Mouse (Mus musculus) liver, embryonic 11.5 days (tissue): ENCODE data around the gene Dusp14. TPM values are rescaled to one million over a fixed set of nuclear protein-coding genes. Genes with fewer than 3 reads are reported as not detected.

Experiments used
- ATAC-seq: fragments of 200-750 bp; cut with Nextera tagmentation; replicated peaks from 2 replicates; pipeline ENCODE4 v1.8.0; 2017; ENCODE audit warnings: moderate number of reproducible peaks, mild to moderate bottlenecking, moderate TSS enrichment, moderate library complexity; ENCODE audit not compliant: low FRiP score
- DNase-seq: peaks from one replicate; pipeline ENCODE4 v3.0.0-alpha.2; 2017; ENCODE audit warnings: low spot score
- H3K27ac ChIP-seq: fragments of 300-500 bp; sonication (generic); 2 replicates; pipeline ENCODE4 v1.5.1; 2014; ENCODE audit warnings: mild to moderate bottlenecking, low read depth, low read length, control low read depth
- H3K27me3 ChIP-seq: fragments of 300-500 bp; sonication (generic); replicated peaks from 2 replicates; pipeline ENCODE4 v1.6.1; 2014; ENCODE audit warnings: low read length, mixed read lengths; ENCODE audit not compliant: control insufficient read depth, insufficient read depth
- H3K36me3 ChIP-seq: fragments of 300-500 bp; sonication (generic); 2 replicates; pipeline ENCODE4 v1.6.1; 2014; ENCODE audit warnings: mild to moderate bottlenecking, low read length, moderate library complexity, mixed read lengths; ENCODE audit not compliant: control insufficient read depth, insufficient read depth
- H3K4me1 ChIP-seq: fragments of 300-500 bp; sonication (generic); replicated peaks from 2 replicates; pipeline ENCODE4 v1.6.1; 2014; ENCODE audit warnings: low read length, mixed read lengths; ENCODE audit not compliant: control insufficient read depth, insufficient read depth
- H3K4me2 ChIP-seq: fragments of 300-500 bp; sonication (generic); 2 replicates; pipeline ENCODE4 v1.6.1; 2014; ENCODE audit warnings: mild to moderate bottlenecking, control low read depth, moderate library complexity
- H3K4me3 ChIP-seq: fragments of 300-500 bp; sonication (generic); 2 replicates; pipeline ENCODE4 v1.5.1; 2014; ENCODE audit warnings: low read depth, low read length, control low read depth
- H3K9ac ChIP-seq: fragments of 300-500 bp; sonication (generic); 2 replicates; pipeline ENCODE4 v1.6.1; 2014; ENCODE audit warnings: low read depth, low read length, control low read depth
- H3K9me3 ChIP-seq: fragments of 300-500 bp; sonication (generic); 2 replicates; pipeline ENCODE4 v1.6.1; 2016; ENCODE audit warnings: low read length, inconsistent platforms, mixed read lengths; ENCODE audit not compliant: control insufficient read depth
- WGBS: fragments of 180-500 bp; shearing (Covaris S2); extraction: QIAGEN DNeasy Blood & Tissue Kit; methylation state at CpG from one replicate; pipeline ENCODE4 v1.1.7; 2014; 5-methylcytosine and 5-hydroxymethylcytosine counted together
- polyA plus RNA-seq: library from polyadenylated mRNA; unstranded; fragments of >200 nt; fragmentation: Nextera tagmentation; extraction: Ambion mirVana; gene quantifications from 2 replicates; pipeline ENCODE4 v1.2.1, GENCODE M21; 2014

Dusp14 gene
- polyA plus RNA-seq, 1 experiment from 2014 or later: 1.7 TPM

DNA sequence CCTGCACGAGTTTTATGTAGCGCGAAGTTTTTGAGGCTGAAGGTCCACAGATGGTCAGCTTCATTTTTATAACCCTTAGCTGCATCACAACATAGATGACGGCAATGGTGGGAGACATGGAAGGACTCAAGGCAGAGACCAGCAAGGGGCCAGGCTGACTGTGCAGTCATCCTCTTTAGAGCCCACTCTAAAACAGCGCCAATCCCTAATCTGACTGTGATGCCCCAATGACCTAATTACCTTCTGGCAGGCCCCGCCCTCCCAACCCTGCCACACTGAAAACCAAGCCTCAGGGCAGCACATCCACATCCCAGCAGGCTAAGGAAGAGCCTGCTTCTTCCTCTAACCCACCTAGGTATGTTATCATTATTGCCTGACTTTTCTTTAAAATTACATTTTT, 8.4 kb downstream of the Dusp14 start:
- DNase-seq: no peak
- no peak overlapping the region for H3K27ac ChIP-seq
- no peaks in the 10 kb centered on the region for H3K36me3 ChIP-seq
- no peak overlapping the region for H3K4me2 ChIP-seq
- H3K9me3 ChIP-seq: no peaks in the 10 kb centered on the region
- no peak overlapping the region for H3K9ac ChIP-seq
- 75% methylated on average over 6 of the region's 6 CpGs for WGBS
- H3K27me3 ChIP-seq: peaks cover 4% of the 10 kb centered on the region
- no peak overlapping the region for H3K4me3 ChIP-seq
- no peaks in the 10 kb centered on the region for H3K4me1 ChIP-seq
- no peak for ATAC-seq

DNA sequence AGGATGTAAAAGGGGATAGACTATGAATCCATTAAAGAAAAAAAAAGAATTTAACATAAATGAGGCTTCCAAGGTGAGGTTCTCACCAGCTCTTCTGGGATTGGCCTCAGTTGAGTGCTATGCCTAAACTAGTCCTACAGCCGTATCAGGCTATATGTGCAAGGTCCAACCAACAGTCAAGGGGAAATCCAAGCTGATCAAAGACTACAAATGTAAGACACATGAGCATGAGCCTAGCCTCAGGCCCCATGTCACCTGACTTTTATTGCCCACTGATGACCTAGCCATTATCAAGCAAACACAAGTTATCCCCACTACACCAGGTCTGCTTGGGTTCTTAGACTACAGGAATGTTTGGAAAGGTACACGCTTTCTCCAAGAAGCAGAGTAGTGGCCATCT, 9.3 kb downstream of the Dusp14 start:
- Histone ChIP-seq H3K27me3 (0 out of 2 replicates have a peak, but pooled peaks cover 2% of the 10 kb centered on the region), H3K27ac (no peak overlapping the region), H3K4me2 (no peak overlapping the region), H3K4me1 (no peaks in the 10 kb centered on the region), H3K4me3 (no peak overlapping the region), H3K9ac (no peak overlapping the region), H3K36me3 (no peaks in the 10 kb centered on the region), H3K9me3 (no peaks in the 10 kb centered on the region)
- no peak for ATAC-seq
- WGBS: 92% methylated on average over 2 of the region's 2 CpGs
- DNase-seq: no peak

DNA sequence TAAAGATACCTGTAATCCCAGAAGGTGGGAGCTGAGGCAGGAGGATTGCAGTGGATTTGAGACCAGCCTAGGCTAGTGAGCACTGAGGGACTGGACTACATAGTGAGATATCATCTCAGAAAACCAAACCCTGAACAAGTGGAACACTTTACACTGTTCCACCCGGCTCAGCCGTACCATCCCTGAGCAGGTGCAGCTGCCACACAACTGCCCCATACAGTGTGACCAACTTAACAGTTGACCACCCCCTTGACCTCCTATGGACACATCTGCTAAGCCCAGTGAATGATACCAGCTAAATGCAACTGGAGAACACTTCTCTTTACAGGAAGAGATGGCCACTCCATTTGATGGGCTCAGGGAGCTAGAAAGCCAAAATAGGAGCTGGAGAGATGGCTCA, 11.6 kb downstream of the Dusp14 start:
- DNase-seq: no peak
- no peak overlapping the region for H3K4me2 ChIP-seq
- no peak overlapping the region for H3K9ac ChIP-seq
- no peaks in the 10 kb centered on the region for H3K36me3 ChIP-seq
- no peaks in the 10 kb centered on the region for H3K4me1 ChIP-seq
- WGBS: 90% methylated on average over 2 of the region's 2 CpGs
- H3K27me3 ChIP-seq: no peaks in the 10 kb centered on the region
- H3K4me3 ChIP-seq: no peak overlapping the region
- no peak overlapping the region for H3K27ac ChIP-seq
- ATAC-seq: no peak
- no peaks in the 10 kb centered on the region for H3K9me3 ChIP-seq

GRCm38 (mm10) chr11:84053524-84054163, 15.4 kb downstream of the Dusp14 start:
- no peak overlapping the region for H3K4me3 ChIP-seq
- no peaks in the 10 kb centered on the region for H3K36me3 ChIP-seq
- H3K4me1 ChIP-seq: no peaks in the 10 kb centered on the region
- no peak overlapping the region for H3K9ac ChIP-seq
- no peak overlapping the region for H3K4me2 ChIP-seq
- DNase-seq (no peak), ATAC-seq (no peak)
- H3K9me3 ChIP-seq: no peaks in the 10 kb centered on the region
- no peaks in the 10 kb centered on the region for H3K27me3 ChIP-seq
- 78% methylated on average over 10 of the region's 10 CpGs for WGBS
- no peak overlapping the region for H3K27ac ChIP-seq

- DNase-seq: no peak
- Histone ChIP-seq H3K9ac (no peak overlapping the region), H3K27me3 (no peaks in the 10 kb centered on the region), H3K9me3 (no peaks in the 10 kb centered on the region), H3K4me1 (no peaks in the 10 kb centered on the region), H3K27ac (no peak overlapping the region), H3K36me3 (no peaks in the 10 kb centered on the region), H3K4me3 (no peak overlapping the region), H3K4me2 (no peak overlapping the region)
- WGBS: 80% methylated on average over 7 of the region's 7 CpGs
- no peak for ATAC-seq
These were observed 16.0 kb downstream of the Dusp14 start for GRCm38 (mm10) chr11:84053055-84053454.

- WGBS: 75% methylated on average over 10 of the region's 10 CpGs
- Histone ChIP-seq H3K9me3 (no peaks in the 10 kb centered on the region), H3K36me3 (no peaks in the 10 kb centered on the region), H3K9ac (no peak overlapping the region), H3K4me1 (no peaks in the 10 kb centered on the region), H3K27ac (no peak overlapping the region), H3K4me2 (no peak overlapping the region), H3K4me3 (no peak overlapping the region), H3K27me3 (no peaks in the 10 kb centered on the region)
- DNase-seq (no peak), ATAC-seq (no peak)
These were observed 20.6 kb downstream of the Dusp14 start for GRCm38 (mm10) chr11:84048411-84048810.

DNA sequence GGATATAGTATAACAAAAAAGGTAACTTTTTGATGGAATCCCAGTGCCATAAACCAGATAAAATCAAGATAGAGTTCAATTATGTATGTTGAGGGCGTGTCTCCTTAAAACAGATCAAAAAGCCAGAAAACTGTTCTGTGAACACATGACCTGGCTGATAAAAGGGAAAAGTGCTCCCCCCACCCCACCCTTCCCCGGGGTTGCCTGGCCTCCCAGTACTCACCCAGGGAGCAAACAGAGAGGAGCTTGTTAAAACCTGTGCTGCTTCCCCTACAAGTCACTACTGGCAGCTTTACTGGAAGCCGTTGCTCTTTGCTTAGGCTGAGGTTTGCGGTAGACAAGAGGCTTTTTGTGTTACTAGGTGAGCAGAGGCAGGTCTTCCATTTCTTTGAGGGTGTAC, 21.8 kb downstream of the Dusp14 start:
- no peaks in the 10 kb centered on the region for H3K36me3 ChIP-seq
- H3K4me3 ChIP-seq: no peak overlapping the region
- no peak overlapping the region for H3K9ac ChIP-seq
- no peaks in the 10 kb centered on the region for H3K27me3 ChIP-seq
- ATAC-seq (no peak), DNase-seq (no peak)
- no peaks in the 10 kb centered on the region for H3K9me3 ChIP-seq
- H3K4me2 ChIP-seq: no peak overlapping the region
- WGBS: 63% methylated on average over 4 of the region's 4 CpGs
- no peaks in the 10 kb centered on the region for H3K4me1 ChIP-seq
- H3K27ac ChIP-seq: no peak overlapping the region

- Histone ChIP-seq H3K9me3 (no peaks in the 10 kb centered on the region), H3K27me3 (no peaks in the 10 kb centered on the region), H3K27ac (no peak overlapping the region), H3K9ac (no peak overlapping the region), H3K4me1 (no peaks in the 10 kb centered on the region), H3K4me2 (no peak overlapping the region), H3K4me3 (no peak overlapping the region), H3K36me3 (peaks cover 3% of the 10 kb centered on the region; the same call in 1 of the 2 replicates)
- no peak for DNase-seq
- ATAC-seq: no peak
- WGBS: 25% methylated on average over 1 of the region's 1 CpGs
These were observed 24.1 kb downstream of the Dusp14 start for GRCm38 (mm10) chr11:84044988-84045387.
